Mouse (Mus musculus) ES-E14 (cell line): Measurements from ENCODE around the gene Xylt1. TPM values are rescaled to one million over a fixed set of nuclear protein-coding genes. Genes with fewer than 3 reads are reported as not detected.

ENCODE experiments used
- DNase-seq: peaks from one replicate; pipeline ENCODE4 v3.0.0-alpha.2; 2013; ENCODE audit warnings: low read depth, low spot score
- H3K27ac ChIP-seq: 2 replicates; pipeline ENCODE4 v1.5.1; 2012; ENCODE audit warnings: low read depth, mild to moderate bottlenecking, low read length, moderate library complexity, mixed read lengths; ENCODE audit not compliant: poor library complexity, insufficient read depth, severe bottlenecking
- H3K36me3 ChIP-seq: 2 replicates; pipeline ENCODE4 v1.6.1; 2012; ENCODE audit warnings: mild to moderate bottlenecking, low read length, moderate library complexity, mixed read lengths; ENCODE audit not compliant: control insufficient read depth, poor library complexity, insufficient read depth, severe bottlenecking
- H3K4me1 ChIP-seq, 2 experiments: fragments of 150-350 bp in 1 of 2; sonication (generic) in 1 of 2; 2 replicates each; pipeline ENCODE4 v1.6.1; 2012; ENCODE audit warnings: low read length in 2 of 2, mild to moderate bottlenecking in 1 of 2, mixed read lengths in 1 of 2; ENCODE audit not compliant: control insufficient read depth in 2 of 2, insufficient read depth in 2 of 2, poor library complexity in 1 of 2
- H3K4me3 ChIP-seq, 2 experiments: fragments of 150-350 bp in 1 of 2; sonication (generic) in 1 of 2; 2 replicates each; pipeline ENCODE4 v1.5.1; 2012; ENCODE audit warnings: low read length in 2 of 2, low read depth in 1 of 2, mild to moderate bottlenecking in 1 of 2, mixed read lengths in 1 of 2; ENCODE audit not compliant: insufficient read depth in 1 of 2, poor library complexity in 1 of 2, severe bottlenecking in 1 of 2
- H3K9ac ChIP-seq: 2 replicates; pipeline ENCODE4 v1.6.1; 2012; ENCODE audit warnings: low read depth, mild to moderate bottlenecking, low read length, mixed read lengths; ENCODE audit not compliant: poor library complexity, insufficient read depth, severe bottlenecking
- H3K9me3 ChIP-seq: fragments of 150-350 bp; sonication (generic); 2 replicates; pipeline ENCODE4 v1.6.1; 2012; ENCODE audit warnings: low read depth, mild to moderate bottlenecking, low read length; ENCODE audit not compliant: control insufficient read depth, insufficient read depth
- CHD2 ChIP-seq: IDR thresholded peaks from 2 replicates; pipeline ENCODE4 v1.6.1; 2014; ENCODE audit warnings: mild to moderate bottlenecking, low read depth, low read length, inconsistent platforms
- HCFC1 ChIP-seq: IDR thresholded peaks from 2 replicates; pipeline ENCODE4 v1.6.1; 2012; ENCODE audit warnings: low read length, inconsistent platforms, borderline replicate concordance; ENCODE audit not compliant: insufficient read depth
- MAFK ChIP-seq: IDR thresholded peaks from 2 replicates; pipeline ENCODE4 v1.6.1; 2014; ENCODE audit warnings: mild to moderate bottlenecking, low read depth, low read length, inconsistent platforms; ENCODE audit not compliant: insufficient read depth
- ZC3H11A ChIP-seq: IDR thresholded peaks from 2 replicates; pipeline ENCODE4 v1.6.1; 2012; ENCODE audit warnings: low read depth, mild to moderate bottlenecking, inconsistent platforms, low read length, borderline replicate concordance
- ZNF384 ChIP-seq: IDR thresholded peaks from 2 replicates; pipeline ENCODE4 v1.6.1; 2012; ENCODE audit warnings: low read depth, low read length, inconsistent platforms
- in situ Hi-C, 2 experiments: fragments of 600-800 bp; cut with MboI; formaldehyde crosslinking; loops; one replicate each; pipeline ENCODE4 v1.15.1; 2025; ENCODE audit warnings: low sequenced_read_pairs in 2 of 2, inconsistent platforms in 1 of 2; ENCODE audit not compliant: unreplicated experiment in 2 of 2
- total RNA-seq: library from RNA; depleted of rRNA; stranded (reverse); fragments of 300-350 nt; gene quantifications from 2 replicates; pipeline ENCODE4 v1.2.3, GENCODE M21; 2012

Xylt1 gene
- total RNA-seq, 1 experiment = 3.6 TPM

- in situ Hi-C loops = no loop called here
- H3K36me3 ChIP-seq = no peaks in the 10 kb centered on the region
- H3K4me1 ChIP-seq = no peaks in the 10 kb centered on the region
- H3K9me3 ChIP-seq = no peaks in the 10 kb centered on the region
- no peak overlapping the region for H3K4me3 ChIP-seq
- H3K27ac ChIP-seq = no peak overlapping the region
- no peak for TF ChIP-seq ZC3H11A
- TF ChIP-seq ZNF384 = no peak
- no peak for TF ChIP-seq MAFK
- TF ChIP-seq HCFC1 = no peak
- no peak for TF ChIP-seq CHD2
- no peak overlapping the region for H3K9ac ChIP-seq
- DNase-seq = no peak
Observed at GRCm38 (mm10) chr7:117443215-117443614, 62.4 kb downstream of the Xylt1 start.

- Histone ChIP-seq H3K4me3 (no peak overlapping the region), H3K9me3 (no peaks in the 10 kb centered on the region), H3K27ac (no peak overlapping the region), H3K36me3 (no peaks in the 10 kb centered on the region), H3K9ac (no peak overlapping the region), H3K4me1 (no peaks in the 10 kb centered on the region)
- DNase-seq = no peak
- TF ChIP-seq CHD2 = no peak
- no peak for TF ChIP-seq ZC3H11A
- no peak for TF ChIP-seq ZNF384
- no peak for TF ChIP-seq MAFK
- no peak for TF ChIP-seq HCFC1
- in situ Hi-C loops = no loop called here
Observed at GRCm38 (mm10) chr7:117445471-117445870, 64.7 kb downstream of the Xylt1 start.

GRCm38 (mm10) chr7:117449605-117450004 lies 68.8 kb downstream of the Xylt1 start:
- no peaks in the 10 kb centered on the region for H3K9me3 ChIP-seq
- H3K4me3 ChIP-seq = no peak overlapping the region
- no peak for TF ChIP-seq CHD2
- no peak for TF ChIP-seq ZC3H11A
- no peak for TF ChIP-seq MAFK
- TF ChIP-seq ZNF384 = no peak
- no peak for TF ChIP-seq HCFC1
- no peaks in the 10 kb centered on the region for H3K36me3 ChIP-seq
- DNase-seq = no peak
- in situ Hi-C loops = no loop called here
- no peak overlapping the region for H3K27ac ChIP-seq
- no peaks in the 10 kb centered on the region for H3K4me1 ChIP-seq
- no peak overlapping the region for H3K9ac ChIP-seq

GRCm38 (mm10) chr7:117451212-117451611 lies 70.4 kb downstream of the Xylt1 start:
- no peak overlapping the region for H3K27ac ChIP-seq
- H3K4me3 ChIP-seq = no peak overlapping the region
- in situ Hi-C loops = no loop called here
- no peaks in the 10 kb centered on the region for H3K9me3 ChIP-seq
- no peak for DNase-seq
- no peaks in the 10 kb centered on the region for H3K36me3 ChIP-seq
- no peak overlapping the region for H3K9ac ChIP-seq
- TF ChIP-seq MAFK (no peak), ZC3H11A (no peak), CHD2 (no peak), HCFC1 (no peak), ZNF384 (no peak)
- no peaks in the 10 kb centered on the region for H3K4me1 ChIP-seq

GRCm38 (mm10) chr7:117452269-117452668 lies 71.5 kb downstream of the Xylt1 start:
- Histone ChIP-seq H3K36me3 (no peaks in the 10 kb centered on the region), H3K9ac (no peak overlapping the region), H3K4me3 (no peak overlapping the region), H3K4me1 (no peaks in the 10 kb centered on the region), H3K9me3 (no peaks in the 10 kb centered on the region), H3K27ac (no peak overlapping the region)
- TF ChIP-seq ZC3H11A (no peak), HCFC1 (no peak), ZNF384 (no peak), MAFK (no peak), CHD2 (no peak)
- in situ Hi-C loops = no loop called here
- no peak for DNase-seq
